Comparison of ENCODE assay signal across 8 mouse cellular contexts in genomic region chr2:118113808-118114524, GRCm38 (mm10). TPM values are rescaled to one million over a fixed set of nuclear protein-coding genes. Genes with fewer than 3 reads are reported as not detected.
DNase-seq lines count a peak whose midpoint lies in the region; ATAC-seq lines count a peak whose summit lies in the region.

No protein-coding gene starts in this region.

- peak overlapping the region; percentile 90 for H3K4me2 ChIP-seq in forebrain, embryonic 14.5 days (ENCODE audit: low read length)
- peak overlapping the region; percentile 63 for H3K4me2 ChIP-seq in kidney, embryonic 14.5 days (replicated peaks; ENCODE audit: low read depth, low read length)

- no peak overlapping the region for H3K27ac ChIP-seq in forebrain, embryonic 14.5 days (ENCODE audit: low read depth, low read length)
- H3K27ac ChIP-seq in kidney, embryonic 14.5 days (ENCODE audit: low read depth, low read length), result no peak overlapping the region

- no peak for ATAC-seq in forebrain, embryonic 14.5 days
- no peak for ATAC-seq in kidney, embryonic 14.5 days (ENCODE audit: low FRiP score, low TSS enrichment)

- H3K4me3 ChIP-seq in forebrain, embryonic 14.5 days (ENCODE audit: low read depth, low read length), result 0 out of 2 replicates have a peak overlapping the region, but pooled peaks have one; percentile 49
- peak overlapping the region; percentile 61 for H3K4me3 ChIP-seq in kidney, embryonic 14.5 days (ENCODE audit: low read length)

- H3K27me3 ChIP-seq in forebrain, embryonic 14.5 days (replicated peaks; ENCODE audit: control insufficient read depth, insufficient read depth, low read length), result peaks cover 5% of the 10 kb centered on the region; the same call in 1 of the 2 replicates
- H3K27me3 ChIP-seq in kidney, embryonic 14.5 days (ENCODE audit: control insufficient read depth, insufficient read depth, low read length), result no peaks in the 10 kb centered on the region

- H3K4me1 ChIP-seq in forebrain, embryonic 14.5 days (ENCODE audit: control insufficient read depth, insufficient read depth, low read length), result peaks cover 8% of the 10 kb centered on the region
- H3K4me1 ChIP-seq in kidney, embryonic 14.5 days (ENCODE audit: control insufficient read depth, insufficient read depth, low read length), result peaks cover 15% of the 10 kb centered on the region; the same call in 1 of the 2 replicates

- WGBS in forebrain, embryonic 14.5 days, result 44% methylated on average over 8 of the region's 8 CpGs
- WGBS in kidney, embryonic 14.5 days, result 34% methylated on average over 8 of the region's 8 CpGs

- DNase-seq in thymus, postnatal 14 days, result peak; percentile 6
- DNase-seq in thymus, postnatal 10 days (ENCODE audit: low spot score in 2 of 2), result no peak
- peak; percentile 27 for DNase-seq in forebrain, embryonic 14.5 days (ENCODE audit: low spot score)
- peak; percentile 84 for DNase-seq in lung, postnatal 10 days
- no peak for DNase-seq in layer of hippocampus, adult 18-20 months (ENCODE audit: low spot score in 2 of 2)
- no peak for DNase-seq in adrenal gland, postnatal 4 days (ENCODE audit: low spot score in 2 of 2)
- no peak for DNase-seq in thymus, postnatal 0 days (ENCODE audit: low spot score)

- no peaks in the 10 kb centered on the region for H3K9me3 ChIP-seq in forebrain, embryonic 14.5 days (replicated peaks; ENCODE audit: control insufficient read depth, low read length)
- H3K9me3 ChIP-seq in kidney, embryonic 14.5 days (ENCODE audit: control insufficient read depth, low read length), result no peaks in the 10 kb centered on the region

- H3K9ac ChIP-seq in forebrain, embryonic 14.5 days (ENCODE audit: low read length), result no peak overlapping the region
- H3K9ac ChIP-seq in kidney, embryonic 14.5 days (ENCODE audit: low read depth, low read length), result peak overlapping the region; percentile 14; the same call in 1 of the 2 replicates

- peaks cover 2% of the 10 kb centered on the region; the same call in 1 of the 2 replicates for H3K36me3 ChIP-seq in forebrain, embryonic 14.5 days (ENCODE audit: control insufficient read depth, insufficient read depth, low read length)
- H3K36me3 ChIP-seq in kidney, embryonic 14.5 days (ENCODE audit: control insufficient read depth, insufficient read depth, low read length), result peaks cover 23% of the 10 kb centered on the region

RNA-seq across cellular contexts. Expression of gene Thbs1, which starts 2.3 kb away (rescaled TPM):
- 5.8 and 8.3 TPM in 2 replicates for polyA plus RNA-seq in forebrain, embryonic 14.5 days (2014; fragmentation: Nextera tagmentation; extraction: Ambion mirVana)
- 10.3 and 23.8 TPM in 2 replicates for polyA plus RNA-seq in kidney, embryonic 14.5 days (2014; fragmentation: Nextera tagmentation; extraction: Ambion mirVana)
- 1 to 10 TPM; 1.7 to 2.0 TPM for total RNA-seq in layer of hippocampus, adult 18-20 months (2021)
- total RNA-seq in adrenal gland, postnatal 4 days (2021), result 10 to 100 TPM; 27.0 to 31.6 TPM
- 1.5 and 1.8 TPM in 2 replicates for polyA plus RNA-seq in thymus, postnatal 0 days (2015; fragmentation: Nextera tagmentation; extraction: Ambion mirVana)

Comparison
In these comparisons a context has a peak if more than half of its experiments do, and no peak if none do; other contexts are left out.
1. DNase-seq: peak in thymus, postnatal 14 days (single experiment), forebrain, embryonic 14.5 days (single experiment) and lung, postnatal 10 days (single experiment); none in thymus, postnatal 10 days (0 of 2), layer of hippocampus, adult 18-20 months (0 of 2), adrenal gland, postnatal 4 days (0 of 2) and thymus, postnatal 0 days (single experiment).